In the genomic region with DNA sequence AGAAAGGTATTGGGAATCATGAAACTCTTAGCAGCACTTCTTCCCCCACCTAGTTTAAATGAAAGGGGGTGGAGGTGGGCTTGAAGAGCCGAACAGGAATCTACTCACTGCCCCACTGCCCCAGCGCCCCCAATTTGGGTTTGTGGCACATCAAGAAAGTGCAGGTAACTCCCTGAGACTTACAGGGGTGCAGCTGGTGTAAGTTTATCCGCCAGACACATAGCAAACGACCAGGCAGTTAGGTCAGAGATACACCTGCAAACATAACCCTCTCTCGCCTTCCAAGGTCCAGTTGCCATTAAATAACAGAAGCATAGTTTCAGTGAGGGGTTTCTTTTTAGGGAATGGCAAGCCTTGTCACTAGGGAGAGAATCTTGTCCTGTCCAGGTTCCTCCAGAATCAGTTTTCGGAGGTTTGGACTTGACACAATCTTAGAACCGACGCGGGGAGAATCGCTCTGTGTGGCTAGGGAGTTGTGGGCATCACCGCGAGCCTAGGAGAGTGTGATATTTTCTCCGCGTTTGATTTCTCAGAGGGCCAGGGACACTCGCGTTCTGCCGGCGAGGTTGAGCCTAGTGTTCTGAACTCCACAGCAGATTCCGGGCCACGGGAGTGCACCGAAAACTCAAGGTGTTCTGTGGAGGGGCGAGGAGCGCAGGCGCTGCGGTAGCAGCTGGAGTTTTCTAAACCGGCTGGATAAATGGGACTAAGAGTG, we compare ENCODE assay signal across 7 mouse cellular contexts. TPM values are rescaled to one million over a fixed set of nuclear protein-coding genes. Genes with fewer than 3 reads are reported as not detected.
DNase-seq lines count a peak whose midpoint lies in the region; ATAC-seq lines count a peak whose summit lies in the region.

No protein-coding gene starts in this region.

- H3K4me2 ChIP-seq in liver, embryonic 11.5 days, result peak overlapping the region; percentile 57
- H3K4me2 ChIP-seq in forebrain, embryonic 11.5 days (ENCODE audit: low read depth, low read length, severe bottlenecking), result peak overlapping the region; percentile 66
- peak overlapping the region; percentile 63 for H3K4me2 ChIP-seq in limb, embryonic 12.5 days

- no peaks in the 10 kb centered on the region for H3K36me3 ChIP-seq in liver, embryonic 11.5 days (ENCODE audit: control insufficient read depth, insufficient read depth, low read length)
- H3K36me3 ChIP-seq in forebrain, embryonic 11.5 days (ENCODE audit: control insufficient read depth, insufficient read depth, low read length), result no peaks in the 10 kb centered on the region
- no peaks in the 10 kb centered on the region for H3K36me3 ChIP-seq in limb, embryonic 12.5 days

- H3K27ac ChIP-seq in liver, embryonic 11.5 days (ENCODE audit: low read depth, low read length), result no peak overlapping the region
- H3K27ac ChIP-seq in forebrain, embryonic 11.5 days (ENCODE audit: low read depth, low read length), result no peak overlapping the region
- H3K27ac ChIP-seq in limb, embryonic 12.5 days, result no peak overlapping the region

- 4% methylated on average over 26 of the region's 26 CpGs for WGBS in liver, embryonic 11.5 days
- WGBS in forebrain, embryonic 11.5 days, result under 1% methylated on average over 26 of the region's 26 CpGs
- WGBS in limb, embryonic 12.5 days, result 1% methylated on average over 26 of the region's 26 CpGs

- no peak for ATAC-seq in liver, embryonic 11.5 days (replicated peaks; ENCODE audit: low FRiP score)
- ATAC-seq in forebrain, embryonic 11.5 days (replicated peaks; ENCODE audit: low FRiP score), result peak; percentile 2; the same call in 1 of the 2 replicates
- no peak for ATAC-seq in limb, embryonic 12.5 days (ENCODE audit: insufficient number of reproducible peaks, insufficient read depth, low FRiP score, low TSS enrichment, low read depth)

- peak overlapping the region; percentile 32; the same call in 1 of the 2 replicates for H3K4me3 ChIP-seq in liver, embryonic 11.5 days (ENCODE audit: low read depth, low read length)
- H3K4me3 ChIP-seq in forebrain, embryonic 11.5 days (ENCODE audit: low read depth, low read length), result peak overlapping the region; percentile 42
- peak overlapping the region; percentile 36 for H3K4me3 ChIP-seq in limb, embryonic 12.5 days (replicated peaks)

- no peak overlapping the region for H3K9ac ChIP-seq in liver, embryonic 11.5 days (ENCODE audit: low read depth, low read length)
- peak overlapping the region; percentile 32; the same call in 1 of the 2 replicates for H3K9ac ChIP-seq in forebrain, embryonic 11.5 days (ENCODE audit: low read length)
- no peak overlapping the region for H3K9ac ChIP-seq in limb, embryonic 12.5 days (replicated peaks)

- peaks cover 88% of the 10 kb centered on the region for H3K27me3 ChIP-seq in liver, embryonic 11.5 days (replicated peaks; ENCODE audit: control insufficient read depth, insufficient read depth, low read length)
- peaks cover 74% of the 10 kb centered on the region for H3K27me3 ChIP-seq in forebrain, embryonic 11.5 days (ENCODE audit: control insufficient read depth, insufficient read depth, low read length)
- H3K27me3 ChIP-seq in limb, embryonic 12.5 days, result peaks cover 91% of the 10 kb centered on the region

- no peaks in the 10 kb centered on the region for H3K9me3 ChIP-seq in liver, embryonic 11.5 days (ENCODE audit: control insufficient read depth, low read length)
- H3K9me3 ChIP-seq in forebrain, embryonic 11.5 days (ENCODE audit: control insufficient read depth, low read length), result no peaks in the 10 kb centered on the region
- H3K9me3 ChIP-seq in limb, embryonic 12.5 days, result no peaks in the 10 kb centered on the region

- no peak for DNase-seq in liver, embryonic 11.5 days (ENCODE audit: low spot score)
- no peak for DNase-seq in liver
- peak; percentile 59 for DNase-seq in forebrain, embryonic 11.5 days (ENCODE audit: low spot score)
- DNase-seq in retina, postnatal 1 day, result peak; percentile 8
- DNase-seq in right cerebral cortex, postnatal 4 days, result no peak
- no peak for DNase-seq in frontal cortex, postnatal 14 days (ENCODE audit: low spot score in 2 of 2)

- H3K4me1 ChIP-seq in liver, embryonic 11.5 days (replicated peaks; ENCODE audit: control insufficient read depth, insufficient read depth, low read length), result no peaks in the 10 kb centered on the region; the same call in 1 of the 2 replicates
- H3K4me1 ChIP-seq in forebrain, embryonic 11.5 days (replicated peaks; ENCODE audit: control insufficient read depth, insufficient read depth, low read length), result peaks cover 5% of the 10 kb centered on the region; the same call in 1 of the 2 replicates
- peaks cover 28% of the 10 kb centered on the region for H3K4me1 ChIP-seq in limb, embryonic 12.5 days (replicated peaks)

RNA-seq across cellular contexts. Expression of gene Nxph1, which starts 2.5 kb away (rescaled TPM):
- polyA plus RNA-seq in liver, embryonic 11.5 days (2014; fragmentation: Nextera tagmentation; extraction: Ambion mirVana), result 0.22 TPM in 1 of 2 replicates, not detected in the other
- polyA plus RNA-seq in forebrain, embryonic 11.5 days (2014; fragmentation: Nextera tagmentation; extraction: Ambion mirVana), result 4.9 and 6.9 TPM in 2 replicates
- 0.16 and 0.35 TPM in 2 replicates for polyA plus RNA-seq in limb, embryonic 12.5 days (2016; fragmentation: Nextera tagmentation; extraction: Ambion mirVana)

Comparison
In these comparisons a context has a peak if more than half of its experiments do, and no peak if none do; other contexts are left out.
1. DNase-seq: peak in forebrain, embryonic 11.5 days (single experiment) and retina, postnatal 1 day (single experiment); none in liver, embryonic 11.5 days (single experiment), liver (single experiment), right cerebral cortex, postnatal 4 days (single experiment) and frontal cortex, postnatal 14 days (0 of 2).
2. Peak in every context shown above with its lines, with median percentiles within 50 percentile points of each other: H3K4me2 ChIP-seq and H3K4me3 ChIP-seq.